Mouse (Mus musculus): Measurements from ENCODE around the gene Gas2l2. TPM values are rescaled to one million over a fixed set of nuclear protein-coding genes. Genes with fewer than 3 reads are reported as not detected.
A peak's percentile ranks its signal among the peaks of the same experiment; 100 is the strongest.

The Gas2l2 gene
- polyA plus RNA-seq, 1 experiment from 2014 or later, result not detected

- TF ChIP-seq CTCF (IDR thresholded peaks at IDR 0.05; ENCODE audit: low read depth), result no peak
- Histone ChIP-seq H3K27me3 (ENCODE audit: insufficient read depth, low read length) (peaks cover 30% of the 10 kb centered on the region), H3K4me1 (replicated peaks; ENCODE audit: insufficient read depth, low read length) (0 out of 2 replicates have a peak, but pooled peaks cover 4% of the 10 kb centered on the region), H3K4me2 (ENCODE audit: low read length) (peak overlapping the region; percentile 75), H3K4me3 (replicated peaks; ENCODE audit: low read depth, low read length) (peak overlapping the region; percentile 46; the same call in 1 of the 2 replicates), H3K9ac (ENCODE audit: low read depth, low read length) (0 out of 2 replicates have a peak overlapping the region, but pooled peaks have one; percentile 9), H3K9me3 (replicated peaks; ENCODE audit: low read length) (no peaks in the 10 kb centered on the region), H3K27ac (no peak overlapping the region), H3K36me3 (ENCODE audit: insufficient read depth, low read length) (no peaks in the 10 kb centered on the region)
- 27% methylated on average over 11 of the region's 11 CpGs for WGBS
- no peak for DNase-seq (ENCODE audit: low spot score)
- no peak for ATAC-seq (replicated peaks; ENCODE audit: low FRiP score, low read depth)
Observed at GRCm38 (mm10) chr11:83439426-83440060, 10.3 kb upstream of the Gas2l2 start.

GRCm38 (mm10) chr11:83437377-83437776 is 8.1 kb upstream of the Gas2l2 start, which contains the start of gene 1700020L24Rik:
Gene 1700020L24Rik (plus strand): TSS chr11:83437677.
- no peak within 1 kb of the TSS for H3K27ac ChIP-seq
- H3K4me1 ChIP-seq (replicated peaks; ENCODE audit: insufficient read depth, low read length), result no peaks in the 10 kb centered on the region
- no peak within 1 kb of the TSS for H3K4me2 ChIP-seq (ENCODE audit: low read length)
- no peaks in the 10 kb centered on the region for H3K36me3 ChIP-seq (ENCODE audit: insufficient read depth, low read length)
- 87% methylated on average over 1 of the region's 1 CpGs for WGBS
- no peak within 1 kb of the TSS for H3K9ac ChIP-seq (ENCODE audit: low read depth, low read length)
- no peak for DNase-seq (ENCODE audit: low spot score)
- TF ChIP-seq CTCF (IDR thresholded peaks at IDR 0.05; ENCODE audit: low read depth), result no peak
- peaks cover 12% of the 10 kb centered on the region for H3K27me3 ChIP-seq (ENCODE audit: insufficient read depth, low read length)
- no peak within 1 kb of the TSS for H3K4me3 ChIP-seq (replicated peaks; ENCODE audit: low read depth, low read length)
- ATAC-seq (replicated peaks; ENCODE audit: low FRiP score, low read depth), result no peak
- H3K9me3 ChIP-seq (replicated peaks; ENCODE audit: low read length), result no peaks in the 10 kb centered on the region

GRCm38 (mm10) chr11:83432533-83432932 is 3.3 kb upstream of the Gas2l2 start:
- TF ChIP-seq CTCF (IDR thresholded peaks at IDR 0.05; ENCODE audit: low read depth), result no peak
- Histone ChIP-seq H3K27me3 (ENCODE audit: insufficient read depth, low read length) (no peaks in the 10 kb centered on the region; the same call in 1 of the 2 replicates), H3K27ac (no peak overlapping the region), H3K4me1 (replicated peaks; ENCODE audit: insufficient read depth, low read length) (no peaks in the 10 kb centered on the region), H3K4me3 (replicated peaks; ENCODE audit: low read depth, low read length) (no peak overlapping the region), H3K4me2 (ENCODE audit: low read length) (no peak overlapping the region), H3K9ac (ENCODE audit: low read depth, low read length) (no peak overlapping the region), H3K9me3 (replicated peaks; ENCODE audit: low read length) (no peaks in the 10 kb centered on the region), H3K36me3 (ENCODE audit: insufficient read depth, low read length) (no peaks in the 10 kb centered on the region)
- ATAC-seq (replicated peaks; ENCODE audit: low FRiP score, low read depth) (no peak), DNase-seq (ENCODE audit: low spot score) (no peak)
- WGBS, result 66% methylated on average over 2 of the region's 2 CpGs

- Histone ChIP-seq H3K4me3 (replicated peaks; ENCODE audit: low read depth, low read length) (no peak overlapping the region), H3K27me3 (ENCODE audit: insufficient read depth, low read length) (no peaks in the 10 kb centered on the region; the same call in 1 of the 2 replicates), H3K27ac (no peak overlapping the region), H3K4me1 (replicated peaks; ENCODE audit: insufficient read depth, low read length) (no peaks in the 10 kb centered on the region), H3K9ac (ENCODE audit: low read depth, low read length) (no peak overlapping the region), H3K4me2 (ENCODE audit: low read length) (no peak overlapping the region), H3K9me3 (replicated peaks; ENCODE audit: low read length) (no peaks in the 10 kb centered on the region), H3K36me3 (ENCODE audit: insufficient read depth, low read length) (no peaks in the 10 kb centered on the region)
- WGBS, result 31% methylated on average over 17 of the region's 17 CpGs
- ATAC-seq (replicated peaks; ENCODE audit: low FRiP score, low read depth) (no peak), DNase-seq (ENCODE audit: low spot score) (no peak)
- TF ChIP-seq CTCF (IDR thresholded peaks at IDR 0.05; ENCODE audit: low read depth), result no peak
Observed at GRCm38 (mm10) chr11:83426964-83427363, 2.3 kb downstream of the Gas2l2 start.

- H3K9ac ChIP-seq (ENCODE audit: low read depth, low read length), result no peak overlapping the region
- H3K27ac ChIP-seq, result no peak overlapping the region
- H3K9me3 ChIP-seq (replicated peaks; ENCODE audit: low read length), result no peaks in the 10 kb centered on the region
- DNase-seq (ENCODE audit: low spot score), result peak; percentile 76
- WGBS, result 8% methylated on average over 8 of the region's 8 CpGs
- no peaks in the 10 kb centered on the region for H3K36me3 ChIP-seq (ENCODE audit: insufficient read depth, low read length)
- TF ChIP-seq CTCF (IDR thresholded peaks at IDR 0.05; ENCODE audit: low read depth), result peak; percentile 95
- H3K4me3 ChIP-seq (replicated peaks; ENCODE audit: low read depth, low read length), result no peak overlapping the region
- H3K4me2 ChIP-seq (ENCODE audit: low read length), result no peak overlapping the region
- ATAC-seq (replicated peaks; ENCODE audit: low FRiP score, low read depth), result no peak
- no peaks in the 10 kb centered on the region for H3K4me1 ChIP-seq (replicated peaks; ENCODE audit: insufficient read depth, low read length)
- peaks cover 10% of the 10 kb centered on the region for H3K27me3 ChIP-seq (ENCODE audit: insufficient read depth, low read length)
Observed at GRCm38 (mm10) chr11:83424681-83425080, 4.6 kb downstream of the Gas2l2 start.

GRCm38 (mm10) chr11:83421305-83421704 is 8.0 kb downstream of the Gas2l2 start:
- Histone ChIP-seq H3K27me3 (ENCODE audit: insufficient read depth, low read length) (peaks cover 23% of the 10 kb centered on the region), H3K27ac (no peak overlapping the region), H3K4me1 (replicated peaks; ENCODE audit: insufficient read depth, low read length) (peaks cover 6% of the 10 kb centered on the region; the same call in 1 of the 2 replicates), H3K4me3 (replicated peaks; ENCODE audit: low read depth, low read length) (no peak overlapping the region), H3K4me2 (ENCODE audit: low read length) (no peak overlapping the region), H3K36me3 (ENCODE audit: insufficient read depth, low read length) (no peaks in the 10 kb centered on the region), H3K9me3 (replicated peaks; ENCODE audit: low read length) (no peaks in the 10 kb centered on the region), H3K9ac (ENCODE audit: low read depth, low read length) (no peak overlapping the region)
- WGBS, result 2% methylated on average over 9 of the region's 9 CpGs
- DNase-seq (ENCODE audit: low spot score), result peak; percentile 81
- no peak for ATAC-seq (replicated peaks; ENCODE audit: low FRiP score, low read depth)
- TF ChIP-seq CTCF (IDR thresholded peaks at IDR 0.05; ENCODE audit: low read depth), result no peak
